Mouse (Mus musculus): Measurements from ENCODE around the gene S100a2.

DNA sequence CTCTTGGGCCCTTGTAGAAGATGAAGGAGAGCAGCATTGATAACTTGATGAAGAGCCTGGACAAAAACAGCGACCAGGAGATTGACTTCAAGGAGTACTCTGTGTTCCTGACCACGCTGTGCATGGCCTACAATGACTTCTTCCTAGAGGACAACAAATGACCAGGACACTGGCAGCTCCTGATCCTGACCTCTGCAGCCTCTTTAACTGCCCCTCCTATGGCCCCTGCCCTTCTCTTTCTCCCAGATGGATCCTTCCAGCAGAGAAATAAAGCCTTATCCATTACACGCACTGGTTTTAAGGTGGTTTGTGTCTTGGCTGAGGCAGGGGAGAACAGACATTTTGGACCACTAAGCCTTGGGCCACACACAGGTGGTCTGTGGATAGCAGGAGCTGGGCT is 21.4 kb downstream of the S100a2 start:
- TF ChIP-seq POLR2A (IDR thresholded peaks at IDR 0.05; ENCODE audit: borderline replicate concordance, control insufficient read depth, low read depth, low read length), result no peak
- no peak for TF ChIP-seq CTCF (IDR thresholded peaks at IDR 0.05; ENCODE audit: control insufficient read depth, insufficient read depth, low read length)

All from bone marrow, adult 2 months (tissue).